Mouse (Mus musculus) embryonic fibroblast, embryonic 13.5 days (primary cell): ENCODE data around the gene Cept1.

ENCODE experiments used
- CTCF ChIP-seq: IDR thresholded peaks from 2 replicates; pipeline ENCODE4 v1.5.1; 2011; ENCODE audit warnings: mild to moderate bottlenecking, control low read depth, low read length, moderate library complexity, borderline replicate concordance; ENCODE audit not compliant: insufficient read depth
- POLR2A ChIP-seq: IDR thresholded peaks from 2 replicates; pipeline ENCODE4 v1.6.1; 2011; ENCODE audit warnings: low read depth, mild to moderate bottlenecking, control low read depth, low read length, moderate library complexity

DNA sequence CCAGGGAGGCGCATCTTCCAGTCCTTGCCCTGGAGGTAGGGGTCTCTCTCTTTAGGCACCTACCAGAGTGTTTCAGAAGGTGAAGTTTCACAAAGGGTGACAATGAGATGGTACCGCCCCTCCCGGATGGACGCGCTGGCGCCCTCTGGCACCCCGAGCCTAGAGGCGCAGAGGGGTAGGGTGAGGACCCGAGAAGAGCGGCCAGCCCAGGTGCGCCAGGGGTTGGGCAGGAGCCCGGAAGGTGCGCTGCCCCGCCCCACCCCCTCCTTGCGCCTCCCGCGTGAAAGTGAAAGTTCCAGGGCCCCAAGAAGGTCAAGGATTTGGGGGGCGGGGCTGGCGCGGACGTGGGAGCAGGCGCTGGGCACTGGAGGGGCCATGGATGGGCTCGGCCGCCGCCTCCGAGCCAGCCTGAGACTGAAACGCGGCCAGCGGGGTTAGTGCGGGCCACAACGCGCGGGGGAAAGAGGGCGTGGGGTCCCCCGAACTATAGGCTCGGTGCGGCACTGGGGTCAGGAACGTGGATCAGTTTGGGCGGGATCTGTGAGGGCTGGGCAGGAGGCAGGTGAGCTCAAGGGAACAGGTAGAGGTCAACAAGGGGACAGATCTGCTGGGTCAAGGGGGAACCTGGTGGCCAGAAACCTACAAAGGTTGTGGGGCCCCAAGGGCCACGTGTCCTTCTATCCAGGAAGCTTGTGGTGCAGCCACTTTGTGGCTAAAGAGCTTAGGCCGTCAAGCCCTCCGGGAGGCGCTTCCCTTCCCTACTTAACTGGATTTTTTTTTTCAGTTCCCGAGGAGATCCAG, 65.1 kb downstream of the Cept1 start, which contains the start of gene Dennd2d:
- TF ChIP-seq POLR2A (no peak), CTCF (peak; percentile 12; the same call in 1 of the 2 replicates)
